Mouse (Mus musculus): ENCODE results near the gene Phykpl. TPM values are rescaled to one million over a fixed set of nuclear protein-coding genes. Genes with fewer than 3 reads are reported as not detected.

The Phykpl gene
- polyA plus RNA-seq, 1 experiment from 2014 or later: 10.5 TPM

DNA sequence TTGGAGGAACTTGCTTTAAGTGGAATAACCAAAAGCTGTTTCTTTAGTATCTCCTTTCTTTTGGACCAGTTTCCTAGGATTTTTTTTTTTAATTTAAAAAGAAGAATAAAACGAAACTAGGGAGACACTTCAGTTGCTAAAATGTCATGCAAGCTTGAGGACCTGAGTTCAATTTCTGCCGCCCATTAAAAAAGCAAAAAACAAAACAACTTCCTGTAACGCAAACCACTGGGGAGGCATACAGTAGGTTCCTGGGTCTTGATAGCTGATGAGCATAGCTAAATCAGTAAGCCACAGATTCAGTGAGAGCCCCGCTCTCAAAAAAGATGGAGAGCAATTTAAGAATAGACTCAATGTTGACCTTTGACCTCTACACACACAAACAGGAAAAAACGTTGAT, 53.9 kb downstream of the Phykpl start:
- no peaks in the 10 kb centered on the region for H3K9me3 ChIP-seq
- H3K4me1 ChIP-seq (replicated peaks): peaks cover 31% of the 10 kb centered on the region
- no peak overlapping the region for H3K9ac ChIP-seq
- no peak overlapping the region for H3K4me3 ChIP-seq
- 74% methylated on average over 5 of the region's 5 CpGs for WGBS
- no peak overlapping the region for H3K27ac ChIP-seq
- H3K27me3 ChIP-seq: peaks cover 7% of the 10 kb centered on the region
- ATAC-seq (ENCODE audit: low FRiP score): no peak
- peaks cover 1% of the 10 kb centered on the region; the same call in 1 of the 2 replicates for H3K36me3 ChIP-seq
- H3K4me2 ChIP-seq: no peak overlapping the region

DNA sequence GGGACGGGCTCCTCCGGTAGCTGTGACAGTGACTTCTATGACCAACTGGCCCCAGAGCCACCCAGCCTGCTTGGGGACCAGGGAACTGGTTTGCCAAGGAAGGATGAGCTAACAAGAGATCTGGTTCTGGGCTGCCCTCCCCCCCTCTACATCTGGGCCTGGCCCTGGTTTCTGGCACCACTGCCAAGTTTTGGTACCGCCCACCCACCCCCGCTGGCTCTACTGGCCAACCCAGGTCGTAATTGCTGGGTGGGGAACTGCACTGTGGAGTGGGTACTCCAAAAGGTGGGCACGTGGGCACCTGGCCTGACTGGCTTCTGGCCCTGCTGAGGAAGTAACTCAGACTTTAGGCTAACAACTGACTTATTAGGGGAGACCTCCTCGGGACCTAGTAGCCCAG, 56.2 kb downstream of the Phykpl start:
- Histone ChIP-seq H3K4me3 (no peak overlapping the region), H3K9me3 (no peaks in the 10 kb centered on the region), H3K4me2 (no peak overlapping the region), H3K27ac (no peak overlapping the region), H3K9ac (no peak overlapping the region), H3K36me3 (peaks cover 9% of the 10 kb centered on the region), H3K4me1 (replicated peaks) (peaks cover 26% of the 10 kb centered on the region), H3K27me3 (peaks cover 7% of the 10 kb centered on the region)
- no peak for ATAC-seq (ENCODE audit: low FRiP score)
- 91% methylated on average over 7 of the region's 7 CpGs for WGBS

- Histone ChIP-seq H3K27me3 (peaks cover 3% of the 10 kb centered on the region; the same call in 1 of the 2 replicates), H3K4me1 (replicated peaks) (peaks cover 26% of the 10 kb centered on the region), H3K4me2 (no peak overlapping the region), H3K9ac (no peak overlapping the region), H3K36me3 (peaks cover 9% of the 10 kb centered on the region), H3K9me3 (no peaks in the 10 kb centered on the region), H3K27ac (peak overlapping the region; percentile 48; the same call in 1 of the 2 replicates), H3K4me3 (no peak overlapping the region)
- WGBS: 77% methylated on average over 9 of the region's 9 CpGs
- no peak for ATAC-seq (ENCODE audit: low FRiP score)
Observed at GRCm38 (mm10) chr11:51643202-51643601, 58.6 kb downstream of the Phykpl start.

DNA sequence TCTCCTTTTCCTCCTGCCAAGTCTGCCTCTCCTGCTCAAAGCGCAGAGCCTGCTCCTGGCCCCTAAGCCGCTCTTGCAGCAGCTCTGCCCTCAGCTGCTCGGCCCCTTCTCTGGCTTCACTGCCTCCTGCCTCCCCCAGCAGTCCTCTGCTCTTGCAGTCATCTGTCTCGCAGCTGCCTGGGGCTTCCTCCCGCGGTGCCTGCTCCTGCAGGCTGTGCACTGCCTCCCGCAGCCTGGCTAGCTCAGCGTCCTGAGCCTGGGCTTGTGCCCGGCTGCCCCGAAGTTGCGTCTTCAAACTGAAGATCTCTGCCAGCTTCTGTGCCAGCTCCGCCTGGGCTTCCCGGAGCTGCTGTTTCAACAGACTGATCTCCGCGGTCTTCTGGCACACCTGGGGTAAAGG, 59.2 kb downstream of the Phykpl start:
- Histone ChIP-seq H3K9ac (0 out of 2 replicates have a peak overlapping the region, but pooled peaks have one; percentile 8), H3K27ac (peak overlapping the region; percentile 48; the same call in 1 of the 2 replicates), H3K36me3 (peaks cover 9% of the 10 kb centered on the region), H3K4me2 (no peak overlapping the region), H3K27me3 (0 out of 2 replicates have a peak, but pooled peaks cover under 1% of the 10 kb centered on the region), H3K4me3 (no peak overlapping the region), H3K9me3 (no peaks in the 10 kb centered on the region), H3K4me1 (replicated peaks) (peaks cover 32% of the 10 kb centered on the region)
- 47% methylated on average over 15 of the region's 15 CpGs for WGBS
- no peak for ATAC-seq (ENCODE audit: low FRiP score)

DNA sequence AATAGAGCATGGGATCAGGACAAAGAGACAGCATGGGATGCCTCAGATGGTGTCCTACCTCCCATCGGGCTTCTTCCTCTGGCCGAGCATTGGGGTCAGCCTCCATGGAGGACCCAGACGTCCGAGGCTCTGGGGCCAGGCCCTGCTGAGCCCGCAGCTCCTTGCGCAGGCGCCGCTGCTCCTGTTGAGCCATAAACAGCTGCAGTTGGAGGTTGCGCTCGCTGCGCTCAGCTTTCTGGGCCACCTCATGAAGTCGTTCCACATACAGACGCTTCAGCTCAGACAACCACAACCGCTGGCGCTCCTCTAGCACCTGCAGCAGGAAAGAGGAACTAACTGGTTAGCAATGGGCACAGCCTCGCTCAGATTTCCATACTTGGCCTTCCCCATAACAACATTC, 59.7 kb downstream of the Phykpl start:
- no peak for ATAC-seq (ENCODE audit: low FRiP score)
- H3K4me2 ChIP-seq: no peak overlapping the region
- H3K9me3 ChIP-seq: no peaks in the 10 kb centered on the region
- peaks cover 36% of the 10 kb centered on the region for H3K4me1 ChIP-seq (replicated peaks)
- 0 out of 2 replicates have a peak overlapping the region, but pooled peaks have one; percentile 48 for H3K27ac ChIP-seq
- no peak overlapping the region for H3K4me3 ChIP-seq
- 0 out of 2 replicates have a peak overlapping the region, but pooled peaks have one; percentile 8 for H3K9ac ChIP-seq
- 79% methylated on average over 16 of the region's 16 CpGs for WGBS
- H3K36me3 ChIP-seq: peaks cover 9% of the 10 kb centered on the region
- peaks cover 5% of the 10 kb centered on the region for H3K27me3 ChIP-seq

GRCm38 (mm10) chr11:51645293-51645692, 60.7 kb downstream of the Phykpl start:
- ATAC-seq (ENCODE audit: low FRiP score): no peak
- whole genome bisulfite sequencing: 85% methylated on average over 13 of the region's 13 CpGs

GRCm38 (mm10) chr11:51646245-51646644, 61.7 kb downstream of the Phykpl start:
- no peaks in the 10 kb centered on the region for H3K9me3 ChIP-seq
- no peak overlapping the region for H3K27ac ChIP-seq
- no peak overlapping the region for H3K4me3 ChIP-seq
- H3K36me3 ChIP-seq: peaks cover 9% of the 10 kb centered on the region
- ATAC-seq (ENCODE audit: low FRiP score): no peak
- H3K4me1 ChIP-seq (replicated peaks): peaks cover 56% of the 10 kb centered on the region
- no peak overlapping the region for H3K9ac ChIP-seq
- no peak overlapping the region for H3K4me2 ChIP-seq
- 83% methylated on average over 7 of the region's 7 CpGs for WGBS
- peaks cover 21% of the 10 kb centered on the region for H3K27me3 ChIP-seq

More at GRCm38 (mm10) chr11:51645293-51645692, 60.7 kb downstream of the Phykpl start:
- H3K4me3 ChIP-seq: no peak overlapping the region
- H3K9me3 ChIP-seq: no peaks in the 10 kb centered on the region
- no peak overlapping the region for H3K9ac ChIP-seq
- peaks cover 15% of the 10 kb centered on the region for H3K27me3 ChIP-seq
- H3K4me1 ChIP-seq (replicated peaks): peaks cover 47% of the 10 kb centered on the region
- H3K27ac ChIP-seq: no peak overlapping the region
- H3K4me2 ChIP-seq: no peak overlapping the region
- H3K36me3 ChIP-seq: peaks cover 9% of the 10 kb centered on the region

DNA sequence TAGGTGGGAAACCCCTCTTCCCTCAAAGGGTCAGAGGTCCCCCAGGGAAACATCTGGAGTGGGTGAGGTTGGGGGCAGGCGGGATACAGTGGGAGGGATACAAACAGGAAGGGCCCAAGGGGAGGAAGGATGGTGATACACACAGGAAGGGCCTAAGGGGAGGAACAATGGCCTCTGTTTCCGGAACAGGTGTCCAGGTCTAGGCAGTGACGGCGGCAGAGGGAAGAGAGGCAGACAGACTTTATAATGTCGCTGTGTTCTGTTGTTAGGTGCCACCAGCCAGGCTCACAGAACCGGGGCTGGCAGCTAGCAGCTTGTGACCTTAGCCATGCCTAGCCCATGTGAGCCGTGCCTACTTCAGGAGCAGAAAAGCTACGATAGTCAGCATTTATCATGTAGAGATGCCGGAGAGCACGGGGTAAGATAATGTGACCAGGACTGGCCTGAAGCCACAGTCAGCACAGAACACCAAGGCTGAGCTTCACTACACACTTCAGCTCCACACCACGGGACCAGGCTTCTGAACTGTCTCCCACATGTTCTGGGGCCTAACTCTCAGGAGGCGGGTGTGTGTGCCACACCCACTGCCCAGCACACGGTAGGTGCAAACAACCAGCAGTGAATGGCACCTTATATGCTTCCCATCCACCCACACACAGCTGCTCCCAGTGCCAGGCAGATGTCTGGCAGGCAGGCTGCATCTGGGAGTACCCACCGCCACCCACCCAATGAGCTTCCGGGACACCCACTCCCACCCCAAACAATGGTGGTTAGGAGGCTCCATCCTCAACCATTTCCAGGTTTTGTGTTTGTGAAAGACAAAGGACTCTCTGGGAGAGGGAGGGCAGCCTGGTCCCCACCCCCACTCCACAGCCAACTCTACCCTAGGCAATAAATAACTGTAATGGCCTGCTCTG, 62.5 kb downstream of the Phykpl start:
- Histone ChIP-seq H3K27ac (peak overlapping the region; percentile 23), H3K4me2 (no peak overlapping the region), H3K9ac (no peak overlapping the region), H3K27me3 (peaks cover 21% of the 10 kb centered on the region), H3K9me3 (no peaks in the 10 kb centered on the region), H3K4me3 (no peak overlapping the region), H3K36me3 (peaks cover 9% of the 10 kb centered on the region), H3K4me1 (replicated peaks) (peaks cover 56% of the 10 kb centered on the region)
- ATAC-seq (ENCODE audit: low FRiP score): no peak
- 80% methylated on average over 15 of the region's 15 CpGs for WGBS

DNA sequence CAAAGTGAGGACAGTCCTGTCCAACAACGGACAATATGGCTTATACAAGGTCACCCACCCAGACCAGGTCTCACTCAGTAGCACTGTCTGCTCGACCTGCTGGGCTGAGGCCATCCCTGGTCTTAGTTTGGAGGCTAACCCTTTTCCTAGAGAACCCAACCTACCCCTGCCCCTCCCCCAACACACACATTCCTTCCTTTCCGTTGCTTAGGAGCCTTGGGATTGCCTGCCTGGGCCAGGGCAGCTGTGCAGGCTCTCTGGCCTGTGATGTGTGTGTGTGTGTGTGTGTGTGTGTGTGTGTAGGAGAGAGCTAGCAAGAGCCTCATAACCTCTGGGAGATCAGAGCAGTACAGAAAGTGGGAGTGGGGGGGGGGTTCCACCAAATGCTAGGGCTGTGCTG, 64.0 kb downstream of the Phykpl start:
- Histone ChIP-seq H3K9ac (peak overlapping the region; percentile 81; the same call in 1 of the 2 replicates), H3K36me3 (peaks cover 7% of the 10 kb centered on the region), H3K9me3 (no peaks in the 10 kb centered on the region), H3K27ac (peak overlapping the region; percentile 55), H3K4me3 (0 out of 2 replicates have a peak overlapping the region, but pooled peaks have one; percentile 67), H3K4me1 (replicated peaks) (peaks cover 54% of the 10 kb centered on the region), H3K27me3 (peaks cover 25% of the 10 kb centered on the region), H3K4me2 (peak overlapping the region; percentile 91)
- WGBS: 3% methylated on average over 3 of the region's 3 CpGs
- peak; percentile 30; the same call in 1 of the 2 replicates for ATAC-seq (ENCODE audit: low FRiP score)

- no peaks in the 10 kb centered on the region for H3K9me3 ChIP-seq
- H3K27ac ChIP-seq: peak overlapping the region; percentile 55
- peaks cover 47% of the 10 kb centered on the region for H3K4me1 ChIP-seq (replicated peaks)
- 23% methylated on average over 11 of the region's 11 CpGs for WGBS
- H3K4me2 ChIP-seq: peak overlapping the region; percentile 91
- peaks cover 28% of the 10 kb centered on the region for H3K27me3 ChIP-seq
- ATAC-seq (ENCODE audit: low FRiP score): no peak
- H3K9ac ChIP-seq: peak overlapping the region; percentile 81
- H3K4me3 ChIP-seq: peak overlapping the region; percentile 67
- peaks cover 4% of the 10 kb centered on the region; the same call in 1 of the 2 replicates for H3K36me3 ChIP-seq
Observed at GRCm38 (mm10) chr11:51649111-51649888, 64.7 kb downstream of the Phykpl start.

GRCm38 (mm10) chr11:51649889-51650199, 65.3 kb downstream of the Phykpl start:
- no peak for ATAC-seq (ENCODE audit: low FRiP score)
- H3K4me3 ChIP-seq: peak overlapping the region; percentile 67
- 7% methylated on average over 7 of the region's 7 CpGs for WGBS
- peaks cover 28% of the 10 kb centered on the region for H3K27me3 ChIP-seq
- H3K9me3 ChIP-seq: no peaks in the 10 kb centered on the region
- peak overlapping the region; percentile 91 for H3K4me2 ChIP-seq
- H3K27ac ChIP-seq: peak overlapping the region; percentile 55; the same call in 1 of the 2 replicates
- peaks cover 4% of the 10 kb centered on the region; the same call in 1 of the 2 replicates for H3K36me3 ChIP-seq
- peaks cover 46% of the 10 kb centered on the region for H3K4me1 ChIP-seq (replicated peaks)
- peak overlapping the region; percentile 81 for H3K9ac ChIP-seq

- 0 out of 2 replicates have a peak, but pooled peaks have one; percentile 11 for ATAC-seq (ENCODE audit: low FRiP score)
- peak overlapping the region; percentile 67 for H3K4me3 ChIP-seq
- H3K4me1 ChIP-seq (replicated peaks): peaks cover 45% of the 10 kb centered on the region
- peak overlapping the region; percentile 91 for H3K4me2 ChIP-seq
- H3K27ac ChIP-seq: no peak overlapping the region; the same call in 1 of the 2 replicates
- peak overlapping the region; percentile 81 for H3K9ac ChIP-seq
- H3K9me3 ChIP-seq: no peaks in the 10 kb centered on the region
- under 1% methylated on average over 30 of the region's 30 CpGs for WGBS
- peaks cover 28% of the 10 kb centered on the region for H3K27me3 ChIP-seq
- H3K36me3 ChIP-seq: peaks cover 2% of the 10 kb centered on the region; the same call in 1 of the 2 replicates
Observed at GRCm38 (mm10) chr11:51650261-51650660, 65.7 kb downstream of the Phykpl start.

Measured in hindbrain, embryonic 13.5 days (tissue).